Mouse (Mus musculus) neural tube, embryonic 12.5 days (tissue): Measurements from ENCODE around the gene Unc45b. TPM values are rescaled to one million over a fixed set of nuclear protein-coding genes. Genes with fewer than 3 reads are reported as not detected.
"Not testable (repeated sequence)": the region's sequence is repeated elsewhere in the genome, so short reads cannot be mapped to it uniquely, and the experiment has no call there.

Experiments used
- ATAC-seq: fragments of 200-750 bp; cut with Nextera tagmentation; 2 replicates; pipeline ENCODE4 v1.8.0; 2017; ENCODE audit warnings: low read depth, mild to moderate bottlenecking, moderate TSS enrichment, moderate library complexity; ENCODE audit not compliant: low FRiP score
- H3K27ac ChIP-seq: fragments of 300-500 bp; sonication (generic); 2 replicates; pipeline ENCODE4 v1.5.1; 2016
- H3K27me3 ChIP-seq: fragments of 300-500 bp; sonication (generic); replicated peaks from 2 replicates; pipeline ENCODE4 v1.6.1; 2016; ENCODE audit warnings: mild to moderate bottlenecking
- H3K36me3 ChIP-seq: fragments of 300-500 bp; sonication (generic); 2 replicates; pipeline ENCODE4 v1.6.1; 2016; ENCODE audit warnings: mild to moderate bottlenecking
- H3K4me1 ChIP-seq: fragments of 300-500 bp; sonication (generic); 2 replicates; pipeline ENCODE4 v1.6.1; 2016
- H3K4me2 ChIP-seq: fragments of 300-500 bp; sonication (generic); replicated peaks from 2 replicates; pipeline ENCODE4 v1.6.1; 2016; ENCODE audit warnings: mild to moderate bottlenecking
- H3K4me3 ChIP-seq: fragments of 300-500 bp; sonication (generic); 2 replicates; pipeline ENCODE4 v1.5.1; 2016
- H3K9ac ChIP-seq: fragments of 300-500 bp; sonication (generic); 2 replicates; pipeline ENCODE4 v1.6.1; 2016; ENCODE audit warnings: mild to moderate bottlenecking
- H3K9me3 ChIP-seq: fragments of 300-500 bp; sonication (generic); 2 replicates; pipeline ENCODE4 v1.6.1; 2016; ENCODE audit warnings: mild to moderate bottlenecking
- WGBS: fragments of 180-500 bp; shearing (Covaris S2); methylation state at CpG from one replicate; pipeline ENCODE4 v1.1.7; 2016; 5-methylcytosine and 5-hydroxymethylcytosine counted together
- polyA plus RNA-seq: library from polyadenylated mRNA; unstranded; fragments of >200 nt; fragmentation: Nextera tagmentation; extraction: Ambion mirVana; gene quantifications from 2 replicates; pipeline ENCODE4 v1.2.1, GENCODE M21; 2016

Gene Unc45b
- polyA plus RNA-seq, 1 experiment from 2014 or later, result 5.4 TPM

- no peaks in the 10 kb centered on the region for H3K36me3 ChIP-seq
- ATAC-seq, result no peak
- peaks cover 42% of the 10 kb centered on the region for H3K27me3 ChIP-seq
- no peaks in the 10 kb centered on the region for H3K9me3 ChIP-seq
- no peak overlapping the region for H3K9ac ChIP-seq
- H3K4me3 ChIP-seq, result no peak overlapping the region
- 71% methylated on average over 9 of the region's 9 CpGs for WGBS
- H3K4me2 ChIP-seq, result no peak overlapping the region
- H3K4me1 ChIP-seq, result peaks cover 6% of the 10 kb centered on the region; the same call in 1 of the 2 replicates
- no peak overlapping the region for H3K27ac ChIP-seq
These were observed 42.5 kb downstream of the Unc45b start for GRCm38 (mm10) chr11:82952612-82953542.

- H3K4me3 ChIP-seq, result no peak overlapping the region
- H3K4me2 ChIP-seq, result no peak overlapping the region
- peaks cover 6% of the 10 kb centered on the region; the same call in 1 of the 2 replicates for H3K4me1 ChIP-seq
- no peak overlapping the region for H3K27ac ChIP-seq
- 73% methylated on average over 6 of the region's 6 CpGs for WGBS
- H3K9me3 ChIP-seq, result no peaks in the 10 kb centered on the region
- H3K36me3 ChIP-seq, result no peaks in the 10 kb centered on the region
- peaks cover 37% of the 10 kb centered on the region for H3K27me3 ChIP-seq
- H3K9ac ChIP-seq, result no peak overlapping the region
- no peak for ATAC-seq
These were observed 44.3 kb downstream of the Unc45b start for GRCm38 (mm10) chr11:82954631-82955030.

GRCm38 (mm10) chr11:82956925-82957324 lies 46.6 kb downstream of the Unc45b start:
- H3K36me3 ChIP-seq, result no peaks in the 10 kb centered on the region
- H3K4me3 ChIP-seq, result no peak overlapping the region
- 79% methylated on average over 10 of the region's 10 CpGs for WGBS
- H3K4me2 ChIP-seq, result no peak overlapping the region
- peaks cover 17% of the 10 kb centered on the region for H3K27me3 ChIP-seq
- H3K9ac ChIP-seq, result no peak overlapping the region
- H3K9me3 ChIP-seq, result no peaks in the 10 kb centered on the region
- no peak overlapping the region for H3K27ac ChIP-seq
- H3K4me1 ChIP-seq, result no peaks in the 10 kb centered on the region
- ATAC-seq, result no peak

- Histone ChIP-seq H3K9ac (no peak overlapping the region), H3K27me3 (no peaks in the 10 kb centered on the region), H3K36me3 (no peaks in the 10 kb centered on the region), H3K9me3 (no peaks in the 10 kb centered on the region), H3K4me1 (no peaks in the 10 kb centered on the region), H3K4me2 (no peak overlapping the region), H3K4me3 (no peak overlapping the region), H3K27ac (no peak overlapping the region)
- ATAC-seq, result no peak
- 21% methylated on average over 4 of the region's 4 CpGs for WGBS
These were observed 49.3 kb downstream of the Unc45b start for GRCm38 (mm10) chr11:82959613-82960012.

GRCm38 (mm10) chr11:82961743-82962142 lies 51.4 kb downstream of the Unc45b start:
- no peak overlapping the region for H3K4me2 ChIP-seq
- ATAC-seq, result no peak
- H3K9me3 ChIP-seq, result no peaks in the 10 kb centered on the region
- H3K4me1 ChIP-seq, result no peaks in the 10 kb centered on the region
- H3K27ac ChIP-seq, result no peak overlapping the region
- no peak overlapping the region for H3K4me3 ChIP-seq
- H3K27me3 ChIP-seq, result no peaks in the 10 kb centered on the region
- H3K36me3 ChIP-seq, result no peaks in the 10 kb centered on the region
- no peak overlapping the region for H3K9ac ChIP-seq
- 91% methylated on average over 2 of the region's 2 CpGs for WGBS

- no peaks in the 10 kb centered on the region for H3K36me3 ChIP-seq
- no peak for ATAC-seq
- WGBS, result 91% methylated on average over 8 of the region's 8 CpGs
These were observed 51.9 kb downstream of the Unc45b start for GRCm38 (mm10) chr11:82962215-82962614.

GRCm38 (mm10) chr11:82970712-82971589 lies 60.6 kb downstream of the Unc45b start:
- Histone ChIP-seq H3K36me3 (no peaks in the 10 kb centered on the region), H3K27me3 (no peaks in the 10 kb centered on the region), H3K27ac (no peak overlapping the region), H3K4me1 (no peaks in the 10 kb centered on the region), H3K9me3 (no peaks in the 10 kb centered on the region), H3K4me2 (peak overlapping the region; percentile 55), H3K9ac (no peak overlapping the region; the same call in 1 of the 2 replicates), H3K4me3 (0 out of 2 replicates have a peak overlapping the region, but pooled peaks have one; percentile 3)
- 10% methylated on average over 31 of the region's 31 CpGs for WGBS
- no peak for ATAC-seq

More at GRCm38 (mm10) chr11:82962215-82962614, 51.9 kb downstream of the Unc45b start:
- Histone ChIP-seq H3K27ac (no peak overlapping the region), H3K4me2 (no peak overlapping the region), H3K9ac (no peak overlapping the region), H3K4me1 (no peaks in the 10 kb centered on the region), H3K9me3 (no peaks in the 10 kb centered on the region), H3K27me3 (no peaks in the 10 kb centered on the region), H3K4me3 (no peak overlapping the region)

- Histone ChIP-seq H3K4me1 (no peaks in the 10 kb centered on the region), H3K9me3 (no peaks in the 10 kb centered on the region), H3K27me3 (no peaks in the 10 kb centered on the region), H3K9ac (no peak overlapping the region; the same call in 1 of the 2 replicates), H3K36me3 (no peaks in the 10 kb centered on the region), H3K4me3 (no peak overlapping the region), H3K4me2 (peak overlapping the region; percentile 55; the same call in 1 of the 2 replicates), H3K27ac (no peak overlapping the region)
- 75% methylated on average over 11 of the region's 11 CpGs for WGBS
- ATAC-seq, result no peak
These were observed 61.2 kb downstream of the Unc45b start for GRCm38 (mm10) chr11:82971590-82971974.

GRCm38 (mm10) chr11:82973916-82974315 lies 63.6 kb downstream of the Unc45b start:
- Histone ChIP-seq H3K27me3 (no peaks in the 10 kb centered on the region), H3K36me3 (no peaks in the 10 kb centered on the region), H3K9me3 (no peaks in the 10 kb centered on the region), H3K4me1 (no peaks in the 10 kb centered on the region), H3K4me3 (no peak overlapping the region), H3K9ac (no peak overlapping the region), H3K4me2 (no peak overlapping the region), H3K27ac (no peak overlapping the region)
- ATAC-seq, result no peak
- WGBS, result 38% methylated on average over 5 of the region's 5 CpGs

- H3K4me1 ChIP-seq, H3K4me3 ChIP-seq, H3K9ac ChIP-seq, H3K36me3 ChIP-seq, H3K27me3 ChIP-seq, ATAC-seq, H3K4me2 ChIP-seq, H3K27ac ChIP-seq, H3K9me3 ChIP-seq: not testable (repeated sequence)
- 92% methylated on average over 2 of the region's 2 CpGs for WGBS
These were observed 72.1 kb downstream of the Unc45b start for GRCm38 (mm10) chr11:82982409-82982808.

- no peak overlapping the region for H3K4me3 ChIP-seq
- 89% methylated on average over 17 of the region's 17 CpGs for WGBS
- H3K9ac ChIP-seq, result no peak overlapping the region
- no peaks in the 10 kb centered on the region for H3K27me3 ChIP-seq
- no peaks in the 10 kb centered on the region for H3K9me3 ChIP-seq
- no peak for ATAC-seq
- H3K4me1 ChIP-seq, result no peaks in the 10 kb centered on the region
- H3K36me3 ChIP-seq, result peaks cover 5% of the 10 kb centered on the region; the same call in 1 of the 2 replicates
- H3K4me2 ChIP-seq, result no peak overlapping the region
- no peak overlapping the region for H3K27ac ChIP-seq
These were observed 72.8 kb downstream of the Unc45b start for GRCm38 (mm10) chr11:82983193-82983592.

- Histone ChIP-seq H3K36me3 (0 out of 2 replicates have a peak, but pooled peaks cover 2% of the 10 kb centered on the region), H3K27me3 (no peaks in the 10 kb centered on the region; the same call in 1 of the 2 replicates), H3K9me3 (no peaks in the 10 kb centered on the region), H3K27ac (no peak overlapping the region), H3K4me1 (peaks cover 13% of the 10 kb centered on the region), H3K9ac (no peak overlapping the region), H3K4me2 (no peak overlapping the region), H3K4me3 (no peak overlapping the region)
- ATAC-seq, result no peak
- WGBS, result 87% methylated on average over 6 of the region's 6 CpGs
These were observed 77.3 kb downstream of the Unc45b start for GRCm38 (mm10) chr11:82987621-82988020.
